Mouse (Mus musculus) forelimb bud, embryonic 11.5 days (tissue): Measurements from ENCODE around the gene Pdzrn3.

Experiments
- DNase-seq: peaks from one replicate; pipeline ENCODE4 v3.0.0-alpha.2; 2012; ENCODE audit warnings: low read depth, low spot score

Gene Pdzrn3

DNA sequence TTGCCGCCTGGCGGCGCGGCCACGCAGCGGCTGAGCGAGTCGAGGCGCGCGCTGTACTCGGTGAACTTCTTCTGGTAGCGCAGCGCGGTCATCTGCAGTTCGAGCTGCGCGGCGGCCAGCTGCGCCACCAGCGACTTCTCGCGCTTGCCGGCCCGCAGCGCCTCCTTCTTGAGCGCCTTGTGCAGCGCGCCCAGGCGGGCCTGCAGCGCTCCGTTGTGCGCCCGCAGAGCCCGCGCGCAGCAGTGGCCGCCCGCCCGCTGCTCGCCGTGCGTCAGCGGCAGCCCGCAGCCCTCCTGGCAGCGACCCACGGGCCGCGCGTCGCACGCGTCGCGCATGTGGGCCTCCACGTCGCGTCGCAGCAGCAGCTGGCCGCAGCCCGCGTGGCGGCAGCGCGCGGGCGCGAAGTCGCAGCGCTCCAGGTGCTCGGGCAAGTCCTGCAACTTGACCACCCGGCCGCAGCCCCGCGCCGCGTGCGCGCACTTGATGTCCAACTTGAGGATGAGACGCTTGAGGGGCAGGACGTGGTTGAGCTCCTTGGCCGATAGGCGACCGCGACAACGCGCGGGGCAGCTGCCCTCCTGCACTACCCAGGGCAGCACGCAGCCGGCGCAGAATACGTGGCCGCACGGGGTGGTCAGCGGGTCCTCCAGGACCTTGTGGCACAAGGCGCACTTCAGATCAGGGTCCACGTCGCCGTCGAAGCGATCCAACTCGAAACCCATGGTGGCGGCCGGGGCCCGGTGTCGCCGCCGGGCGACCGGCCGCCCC, at the start of gene Pdzrn3:
Pdzrn3 (minus strand) TSS at position 731 of the 768 bp plus-strand sequence.
- peak; percentile 81 for DNase-seq

DNA sequence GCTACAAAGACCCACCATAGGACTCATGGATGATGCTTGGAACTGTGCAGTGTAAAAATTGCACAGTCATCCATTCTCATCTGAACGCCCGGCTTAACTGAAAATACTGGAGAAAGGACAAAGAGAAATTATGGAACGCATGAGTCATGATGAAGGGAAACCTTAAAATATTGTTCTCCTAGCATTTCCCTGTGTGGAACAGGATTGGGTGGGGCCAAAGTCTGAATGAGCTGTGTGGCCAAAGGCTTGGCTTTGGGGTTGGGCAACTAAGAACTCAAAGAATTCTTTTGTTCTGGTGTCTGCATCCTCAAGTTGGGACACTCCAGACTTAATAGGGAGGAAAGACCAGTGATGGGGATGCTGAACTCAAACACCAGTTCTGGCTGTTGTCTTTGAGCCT, 49.6 kb upstream of the Pdzrn3 start:
- DNase-seq = no peak

DNA sequence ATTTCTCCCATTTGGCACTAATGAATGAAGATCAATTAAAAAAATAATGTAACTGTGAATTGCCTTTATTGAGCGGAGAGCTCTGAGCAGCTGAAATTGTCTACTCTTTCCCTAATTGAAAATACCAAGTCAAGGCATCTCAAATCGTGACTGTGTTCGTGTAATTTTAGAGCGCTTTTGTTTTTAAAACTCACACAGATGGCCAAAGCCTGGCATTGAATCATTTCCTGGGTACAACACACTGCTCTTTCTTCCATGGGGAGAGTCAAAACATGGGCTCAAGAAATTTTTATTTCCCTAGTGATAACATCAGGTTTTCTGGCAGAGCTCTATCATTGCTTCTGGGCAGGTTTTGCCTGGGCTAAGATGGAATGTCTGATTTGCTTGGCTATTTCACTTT, 48.6 kb upstream of the Pdzrn3 start:
- DNase-seq = no peak

DNA sequence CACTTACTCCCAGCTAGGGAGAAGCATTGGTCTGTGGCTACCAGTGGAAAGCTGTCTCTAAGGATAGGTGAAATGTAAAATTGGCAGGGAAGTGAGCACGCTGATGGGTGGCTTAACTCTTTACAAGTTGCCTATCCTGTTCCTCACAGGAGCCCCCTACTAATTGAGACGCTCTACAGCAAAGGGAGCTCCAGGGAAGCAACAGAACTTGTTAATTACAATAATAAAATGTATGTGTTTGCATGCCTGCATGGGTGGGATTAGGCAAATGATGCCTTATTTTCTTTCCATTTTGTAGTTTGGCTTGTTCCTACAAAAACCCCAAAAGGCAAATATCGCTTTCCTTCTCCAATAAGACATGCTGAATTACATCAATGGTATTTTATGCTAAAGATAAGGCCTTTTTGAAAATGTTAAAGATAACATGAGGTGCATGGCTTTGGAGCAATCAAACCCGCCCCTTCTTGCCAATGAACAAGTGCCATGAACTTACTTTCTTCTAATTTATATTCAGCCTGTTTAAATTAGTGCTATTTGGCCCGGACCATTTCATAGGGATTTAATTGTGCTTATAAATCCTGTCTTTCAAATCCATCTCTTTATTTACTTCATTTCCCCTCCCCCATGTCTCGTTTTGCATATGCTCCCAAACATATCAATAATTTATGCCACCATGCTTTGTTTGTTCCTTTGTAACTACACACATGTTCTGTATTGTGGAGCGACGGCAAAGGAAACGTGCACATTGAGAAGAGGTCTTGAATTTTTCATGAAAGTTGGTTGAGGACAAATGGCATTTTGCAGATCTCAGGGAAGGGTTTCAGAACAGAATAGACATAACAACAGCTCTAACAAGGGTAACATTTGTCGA, 44.6 kb upstream of the Pdzrn3 start:
- DNase-seq = no peak

DNA sequence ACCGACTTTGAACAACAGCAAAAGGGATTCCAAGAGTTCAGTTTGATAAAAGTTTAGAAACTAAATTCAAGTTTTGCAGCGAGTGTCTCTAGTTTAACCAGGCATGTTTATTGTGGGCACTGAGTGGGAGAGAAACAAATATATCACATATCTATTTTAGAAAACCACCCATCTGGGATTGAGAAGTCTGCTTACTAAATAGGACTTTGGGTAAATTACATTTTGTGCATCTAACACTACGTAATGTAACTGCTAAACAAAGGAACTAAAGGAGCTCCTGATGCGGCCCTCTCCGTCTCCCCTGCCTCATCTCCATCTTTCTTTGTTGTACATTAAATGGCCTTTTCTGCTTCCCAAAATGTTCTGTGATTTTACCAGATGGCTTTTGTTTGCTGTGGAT, 40.5 kb upstream of the Pdzrn3 start:
- DNase-seq = no peak

DNA sequence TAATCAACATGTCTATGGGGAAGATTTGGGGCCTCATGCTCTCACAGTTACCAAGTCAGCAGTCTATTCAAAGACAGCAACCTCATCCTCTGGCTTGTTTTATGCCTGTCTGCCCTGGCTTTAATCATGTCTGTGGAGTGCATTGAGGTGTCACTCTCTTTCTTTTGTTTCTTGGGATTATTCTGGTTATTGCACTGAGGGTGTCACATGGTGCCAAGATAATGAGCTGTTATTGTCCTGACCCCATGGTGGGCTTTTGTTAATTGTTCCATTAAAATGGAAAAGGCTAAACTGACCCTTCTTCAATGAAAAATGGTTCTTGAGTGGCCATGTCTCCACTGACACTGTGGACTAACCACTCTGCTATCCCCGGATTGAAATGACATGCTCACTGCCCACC, 34.0 kb upstream of the Pdzrn3 start:
- no peak for DNase-seq

DNA sequence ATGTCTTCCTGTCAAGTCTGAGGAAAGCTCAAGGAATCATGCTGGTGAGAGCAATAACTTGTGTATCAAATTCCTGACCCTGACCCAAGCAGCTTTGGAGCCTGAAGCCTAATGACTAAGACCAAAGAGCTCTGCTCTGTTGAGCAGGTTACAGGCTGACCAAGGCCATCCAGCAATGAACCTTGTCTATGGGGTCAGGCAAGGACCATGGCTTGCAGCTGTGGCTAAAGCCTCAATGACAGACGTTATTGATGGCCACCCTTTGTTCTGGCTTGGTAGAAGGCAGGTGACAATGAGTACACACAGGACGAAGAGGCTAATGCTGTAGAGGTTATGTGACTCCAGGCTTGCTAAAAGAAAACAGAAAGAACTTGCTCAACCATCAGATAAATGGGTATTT, 33.4 kb upstream of the Pdzrn3 start:
- no peak for DNase-seq

DNA sequence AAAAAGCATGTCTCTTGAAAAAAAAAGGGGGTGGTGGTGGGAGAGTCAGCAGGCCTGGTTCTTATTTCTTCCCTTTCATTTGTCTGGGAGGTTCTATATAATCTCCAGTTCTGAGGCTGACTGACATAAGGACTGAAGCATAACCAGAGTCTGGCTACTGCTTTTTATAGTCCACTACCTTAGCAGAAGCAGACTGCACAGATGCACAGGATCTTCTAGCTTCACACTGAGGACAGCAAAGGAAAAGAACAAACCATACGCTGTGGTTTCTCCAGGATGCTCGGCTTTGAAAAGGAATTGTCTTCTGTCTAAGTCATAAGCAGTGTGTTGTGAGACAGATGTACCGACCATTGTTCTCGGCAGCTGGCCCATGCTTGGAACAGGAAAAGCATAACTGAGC, 19.0 kb upstream of the Pdzrn3 start:
- no peak for DNase-seq

DNA sequence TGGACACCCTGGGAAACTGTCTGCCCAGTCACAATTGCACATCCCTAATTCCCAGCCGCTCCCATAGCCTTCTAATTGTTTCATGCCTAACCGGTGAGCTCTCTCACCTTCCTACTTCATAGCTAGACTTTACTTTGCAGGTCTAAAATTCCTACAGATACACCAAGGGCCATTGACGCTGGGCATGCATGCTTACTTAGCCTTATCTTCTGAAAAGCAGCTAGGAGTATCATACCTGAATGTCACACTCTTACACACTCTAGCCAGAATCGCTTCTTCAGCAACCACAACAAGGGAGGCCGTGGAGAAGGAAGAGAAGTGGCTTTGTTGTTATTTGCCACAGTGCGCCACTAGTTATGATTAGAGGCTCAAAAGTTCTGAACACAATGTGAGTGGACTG, 18.2 kb upstream of the Pdzrn3 start:
- DNase-seq = no peak

DNA sequence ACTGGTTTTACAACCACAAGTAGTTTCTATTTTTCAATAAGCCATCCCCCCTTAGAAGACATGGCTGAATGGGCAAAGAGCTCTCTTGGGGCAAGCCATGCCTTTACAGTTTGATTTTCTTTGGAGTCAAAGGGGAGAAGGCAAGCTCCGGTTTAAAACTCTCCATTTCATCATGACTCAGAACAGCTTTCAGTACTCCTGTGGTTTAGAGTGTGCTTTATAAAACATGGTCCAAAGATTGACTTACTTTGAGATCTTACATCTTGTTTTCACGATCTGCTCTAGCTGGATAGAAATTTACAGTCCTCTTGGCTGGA, 15.1 kb upstream of the Pdzrn3 start:
- DNase-seq = no peak

DNA sequence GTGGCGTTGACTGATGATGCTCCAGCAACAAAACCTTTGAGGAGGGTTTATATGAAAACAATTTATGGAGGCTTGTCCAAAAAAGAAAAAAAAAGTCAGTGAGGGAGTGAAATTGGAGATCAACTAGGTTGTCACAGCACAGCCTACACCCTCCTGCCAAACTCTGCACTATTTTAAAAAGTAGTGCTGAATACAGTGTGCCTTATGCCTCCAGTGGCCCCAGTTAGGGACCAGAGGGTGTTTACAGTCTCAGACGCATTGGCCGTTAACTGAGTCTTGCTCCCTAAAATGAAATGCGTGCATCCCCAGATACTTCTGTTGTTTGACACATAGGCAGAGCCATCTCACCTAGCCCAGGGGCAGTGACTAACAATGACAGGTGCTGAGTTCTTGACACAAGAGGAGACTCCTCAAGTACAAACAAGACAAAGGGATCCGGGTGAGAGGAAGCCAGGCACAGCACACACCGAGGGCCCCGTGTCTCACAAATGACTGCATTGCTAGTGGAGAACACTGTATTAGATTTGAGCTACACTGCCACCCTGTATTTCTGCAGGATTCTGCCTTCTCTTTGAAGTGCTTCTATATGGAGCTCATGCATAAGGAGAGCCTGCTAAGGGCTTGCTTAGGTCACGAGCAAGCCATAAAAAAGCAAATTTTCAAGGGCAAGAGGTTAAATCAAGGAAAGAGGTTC, 14.6 kb upstream of the Pdzrn3 start:
- no peak for DNase-seq

DNA sequence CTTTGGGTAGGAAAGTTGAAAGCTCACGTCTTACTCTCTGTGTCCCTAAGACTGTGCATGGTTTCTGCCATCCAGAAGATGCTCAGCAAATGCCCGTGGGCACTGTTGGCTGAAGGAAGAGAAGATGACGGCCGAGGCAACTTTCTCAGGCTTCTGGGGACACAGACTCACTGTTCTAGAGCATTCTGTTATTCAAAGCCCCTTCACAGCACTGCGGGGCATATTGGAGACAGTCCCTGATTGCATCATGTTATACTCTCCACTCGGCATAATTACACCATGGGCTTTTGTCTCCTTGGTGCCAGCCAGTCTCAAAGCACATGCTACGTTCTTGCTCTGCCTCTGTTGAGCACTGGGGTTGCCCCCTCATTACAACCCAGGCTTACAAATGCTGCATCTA, 7.8 kb upstream of the Pdzrn3 start:
- no peak for DNase-seq

DNA sequence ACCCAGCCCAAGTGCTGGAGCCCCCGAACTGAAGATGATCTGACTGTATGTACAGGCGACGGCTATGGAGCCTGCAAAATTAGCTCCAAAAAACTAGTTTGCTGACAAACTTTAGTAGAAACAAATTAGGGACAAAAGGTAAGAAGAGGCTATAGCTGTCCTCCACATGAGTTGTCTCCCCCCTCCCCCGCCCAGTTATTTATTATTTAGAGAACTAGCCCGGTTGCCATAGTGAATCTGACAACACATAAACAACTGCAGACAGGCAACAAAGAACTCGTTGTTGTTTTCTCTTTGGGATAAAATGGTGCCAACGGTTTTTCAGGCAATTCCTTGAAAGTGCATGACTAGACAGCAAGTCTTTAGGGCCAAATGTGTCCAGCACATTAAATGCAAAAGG, 7.3 kb upstream of the Pdzrn3 start:
- no peak for DNase-seq

DNA sequence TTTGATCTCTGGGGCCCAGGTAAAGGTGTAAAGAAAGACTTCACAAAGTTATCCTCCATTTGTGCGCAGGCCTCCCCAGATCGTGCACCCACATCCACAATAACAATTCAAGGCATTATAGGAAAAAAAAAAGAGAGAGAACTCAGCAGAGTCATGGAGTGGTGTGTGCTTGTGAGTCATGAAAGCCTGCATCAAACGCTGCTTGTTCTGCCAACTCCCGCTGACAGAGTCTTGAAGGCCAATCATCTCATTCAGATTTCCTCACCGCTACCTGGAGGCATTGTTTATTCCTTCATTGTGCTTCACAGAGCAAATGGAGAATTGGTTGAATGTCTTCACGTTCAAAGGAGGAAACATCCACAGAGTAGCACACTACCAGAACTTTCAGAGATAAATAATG, 6.8 kb upstream of the Pdzrn3 start:
- DNase-seq = no peak

DNA sequence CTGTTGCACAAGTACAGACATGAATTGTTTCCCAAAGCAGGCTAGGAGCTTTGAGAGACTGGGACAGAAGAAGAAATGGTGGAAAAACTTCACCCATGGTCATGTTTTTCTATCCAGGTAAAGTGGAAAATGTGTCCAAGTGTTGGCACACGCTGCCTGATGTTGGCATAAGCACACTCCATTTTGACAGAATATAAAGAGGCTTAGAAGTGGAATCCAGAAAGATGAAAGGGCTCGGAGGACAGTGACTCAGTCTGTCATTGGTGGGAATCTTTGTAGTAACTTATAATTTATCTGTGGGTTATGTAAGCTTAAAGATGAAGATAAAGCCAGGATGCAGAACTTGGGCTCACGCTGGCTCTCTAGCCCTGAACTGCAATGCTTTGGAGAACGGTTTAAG, 5.2 kb upstream of the Pdzrn3 start:
- no peak for DNase-seq

DNA sequence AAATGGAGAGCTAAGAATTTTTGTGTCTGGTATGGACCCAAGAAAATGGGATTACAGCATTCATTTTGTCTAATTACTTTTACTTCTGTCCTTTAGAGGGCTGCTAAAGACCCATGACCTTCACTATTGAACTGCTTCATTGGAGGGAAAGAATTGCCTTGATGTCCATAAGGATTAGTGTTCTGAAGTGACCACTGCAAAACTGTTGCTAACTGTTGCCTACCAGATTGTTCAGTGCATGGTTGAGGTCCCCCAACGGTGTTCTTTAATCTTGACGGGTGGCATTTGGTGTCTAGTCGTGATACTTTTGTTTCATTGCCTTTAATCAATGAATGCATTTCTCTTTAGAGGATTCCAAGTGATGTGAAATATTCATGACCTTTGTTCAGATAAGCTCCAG, 1.8 kb upstream of the Pdzrn3 start:
- no peak for DNase-seq

DNA sequence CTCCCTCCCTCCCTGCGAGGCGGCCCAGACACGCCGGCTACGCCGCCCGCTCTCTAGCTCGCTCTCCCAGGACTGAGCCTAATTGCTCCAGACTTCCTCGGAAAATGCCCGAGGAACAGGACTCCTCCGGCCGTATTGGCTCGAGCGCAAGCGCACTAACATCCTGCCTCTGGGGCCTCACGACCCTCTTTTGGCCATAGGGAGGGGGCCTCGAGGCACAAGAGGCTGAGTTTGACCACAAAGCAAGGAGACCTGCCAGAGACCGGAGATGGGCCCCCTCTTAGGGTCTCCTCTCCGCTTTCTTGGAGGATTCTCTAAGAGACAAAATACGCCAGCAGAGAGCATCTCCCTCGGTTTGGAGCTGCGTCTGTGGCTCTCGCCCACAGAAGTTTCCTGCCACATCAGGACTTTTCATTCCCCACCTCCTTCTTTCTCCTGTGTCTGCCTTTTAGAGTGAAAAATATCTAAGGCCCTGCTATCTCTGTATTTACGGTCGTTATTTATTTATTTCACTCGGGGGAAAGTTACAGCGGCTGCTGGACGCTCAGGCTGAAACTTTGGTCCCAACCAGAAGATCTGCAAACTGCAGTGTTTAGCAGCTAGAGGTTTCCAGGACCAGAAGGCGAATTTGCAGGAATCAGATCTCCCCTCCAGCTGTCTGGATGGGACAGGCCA, 375 bp upstream of the Pdzrn3 start:
- peak; percentile 93 for DNase-seq

DNA sequence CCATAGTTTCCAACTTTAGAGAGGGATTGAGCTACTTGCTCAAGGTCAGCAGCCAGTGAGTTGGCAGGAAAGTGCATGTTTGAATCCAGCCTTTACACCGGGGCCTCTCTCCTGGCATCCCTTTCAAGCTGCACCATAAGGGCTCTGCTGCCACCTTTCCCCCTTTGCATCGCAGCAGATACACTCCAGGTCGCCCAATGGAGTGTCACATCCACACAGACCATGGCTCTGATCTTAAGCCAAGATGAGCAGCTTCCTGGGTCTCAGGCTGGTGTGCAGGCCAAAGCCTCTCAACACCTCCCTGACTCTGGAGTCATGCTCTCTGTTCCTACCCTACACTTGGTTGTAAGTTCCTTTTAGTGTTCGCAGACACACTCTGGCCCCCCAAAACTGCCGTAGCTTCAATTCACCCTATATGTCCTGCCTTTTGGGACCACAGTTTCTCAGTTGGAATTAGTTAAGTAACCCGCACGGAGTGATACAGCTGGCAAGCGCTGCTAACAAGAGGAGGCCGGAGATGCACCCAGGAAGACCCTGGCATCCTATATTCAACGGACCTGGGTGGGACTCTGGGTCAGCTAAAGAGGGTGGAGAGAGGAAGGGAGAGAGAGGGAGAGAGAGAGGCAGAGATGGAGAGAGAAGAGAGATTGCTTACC, 1.1 kb downstream of the Pdzrn3 start:
- no peak for DNase-seq

DNA sequence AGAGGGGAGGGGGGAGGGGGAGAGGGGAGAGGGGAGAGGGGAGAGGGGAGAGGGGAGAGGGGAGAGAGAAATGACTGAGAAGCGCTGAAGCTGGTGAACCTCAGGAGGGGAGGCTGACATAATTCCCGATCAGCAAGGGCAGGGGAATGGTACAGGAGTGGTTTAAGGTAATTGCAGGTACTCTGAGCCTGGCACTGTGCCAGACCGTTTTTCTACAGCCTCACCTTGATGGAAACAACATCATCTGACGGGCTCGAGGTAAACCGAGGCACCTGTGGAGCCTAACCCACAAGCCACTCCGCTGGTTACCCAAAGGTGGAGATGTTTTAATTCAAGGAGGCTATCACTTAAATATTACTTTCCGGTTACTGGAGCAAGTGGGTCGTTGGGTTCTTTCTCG, 1.6 kb downstream of the Pdzrn3 start:
- no peak for DNase-seq

DNA sequence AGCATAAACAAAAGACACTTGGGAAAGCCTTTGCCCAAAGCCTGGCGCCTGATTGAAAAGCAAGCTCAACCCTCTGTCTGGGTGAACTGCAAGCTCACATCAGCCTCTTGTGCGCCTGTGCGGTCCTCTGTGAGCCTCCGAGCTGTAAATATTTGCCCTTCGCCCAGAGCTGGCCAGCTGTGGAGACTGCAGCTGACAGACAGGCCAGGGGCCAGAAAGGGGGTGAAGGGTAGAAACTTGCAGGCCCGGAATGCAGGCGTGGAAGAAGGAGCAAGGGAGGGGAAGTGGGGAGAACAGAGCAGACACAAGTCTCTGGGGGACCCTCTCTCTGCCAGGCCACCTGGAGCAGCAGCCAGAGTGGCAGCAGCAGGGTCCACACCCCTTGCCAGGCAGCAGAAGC, 3.0 kb downstream of the Pdzrn3 start:
- peak; percentile 83 for DNase-seq

DNA sequence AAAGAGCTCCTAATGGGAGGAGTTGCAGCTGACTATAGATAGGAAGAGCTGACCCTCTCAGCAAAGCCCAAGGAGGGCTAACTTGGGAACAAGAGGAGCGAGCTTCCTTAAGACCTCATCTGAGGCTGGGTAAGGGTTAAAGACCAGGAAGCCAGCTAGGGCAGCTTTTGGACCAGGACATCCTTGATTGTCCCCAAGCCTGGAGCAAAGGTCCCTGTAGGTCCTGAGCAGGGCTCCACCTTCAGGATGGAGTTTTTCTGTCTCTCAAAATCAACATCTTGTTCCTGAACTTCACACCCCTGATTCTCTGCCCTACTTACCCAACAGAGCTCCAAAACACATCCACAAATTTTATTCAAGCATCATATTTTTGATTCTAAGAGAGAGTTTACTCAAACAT, 3.5 kb downstream of the Pdzrn3 start:
- no peak for DNase-seq

DNA sequence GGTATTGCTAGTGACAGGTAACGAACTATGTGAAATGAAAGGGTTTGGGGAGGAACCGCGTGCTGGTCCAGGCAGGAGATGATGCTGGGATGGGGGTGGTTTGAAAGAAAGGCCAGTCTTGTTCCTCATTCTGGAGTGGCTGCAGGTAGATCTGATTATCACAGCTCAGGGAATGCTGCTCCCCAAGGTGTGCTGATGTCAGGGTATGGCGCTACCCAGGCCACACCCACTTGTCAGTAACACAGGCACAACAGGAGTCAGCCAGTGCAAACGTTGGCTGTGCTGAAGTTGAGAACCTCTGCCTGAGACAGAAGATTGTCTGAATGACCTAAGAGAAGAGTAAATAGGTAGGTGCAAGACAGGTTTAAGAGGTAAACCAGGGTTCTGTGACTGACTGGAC, 4.7 kb downstream of the Pdzrn3 start:
- no peak for DNase-seq
